Mouse (Mus musculus): ENCODE measurements around the gene Hmgn2.
"Not testable (repeated sequence)": the region's sequence is repeated elsewhere in the genome, so short reads cannot be mapped to it uniquely, and the experiment has no call there.

Hmgn2 gene

GRCm38 (mm10) chr4:133968150-133968921 lies at the start of gene Hmgn2:
Gene Hmgn2, minus strand, starts transcription at chr4:133968650.
- peak; percentile 62 for DNase-seq

- peak; percentile 50 for DNase-seq
Measured at GRCm38 (mm10) chr4:134017201-134017865, 48.9 kb upstream of the Hmgn2 start.

GRCm38 (mm10) chr4:134016767-134017166 lies 48.3 kb upstream of the Hmgn2 start:
- DNase-seq: no peak

- DNase-seq: no peak
Measured at GRCm38 (mm10) chr4:134016208-134016607, 47.8 kb upstream of the Hmgn2 start.

- DNase-seq: peak; percentile 28
Measured at GRCm38 (mm10) chr4:134012858-134013528, 44.5 kb upstream of the Hmgn2 start.

- peak; percentile 14 for DNase-seq
Measured at GRCm38 (mm10) chr4:134011450-134012414, 43.3 kb upstream of the Hmgn2 start.

GRCm38 (mm10) chr4:134009709-134010108 lies 41.3 kb upstream of the Hmgn2 start:
- DNase-seq: no peak

- no peak for DNase-seq
Measured at GRCm38 (mm10) chr4:134006845-134007244, 38.4 kb upstream of the Hmgn2 start.

GRCm38 (mm10) chr4:134005581-134006358 lies 37.3 kb upstream of the Hmgn2 start:
- DNase-seq: no peak

- DNase-seq: no peak
Measured at GRCm38 (mm10) chr4:134002903-134003302, 34.5 kb upstream of the Hmgn2 start.

GRCm38 (mm10) chr4:134002246-134002645 lies 33.8 kb upstream of the Hmgn2 start:
- DNase-seq: no peak

GRCm38 (mm10) chr4:134001710-134002109 lies 33.3 kb upstream of the Hmgn2 start:
- DNase-seq: no peak

- peak; percentile 99 for DNase-seq
Measured at GRCm38 (mm10) chr4:134000466-134001438, 32.3 kb upstream of the Hmgn2 start, which contains the start of gene Dhdds. Gene Dhdds, minus strand, starts transcription at chr4:134000918.

- no peak for DNase-seq
Measured at GRCm38 (mm10) chr4:133994697-133995096, 26.2 kb upstream of the Hmgn2 start.

GRCm38 (mm10) chr4:133991087-133991660 lies 22.7 kb upstream of the Hmgn2 start:
- no peak for DNase-seq

GRCm38 (mm10) chr4:133990035-133990434 lies 21.6 kb upstream of the Hmgn2 start:
- DNase-seq: no peak

GRCm38 (mm10) chr4:133988289-133988688 lies 19.8 kb upstream of the Hmgn2 start:
- DNase-seq: not testable (repeated sequence)

GRCm38 (mm10) chr4:133982936-133983335 lies 14.5 kb upstream of the Hmgn2 start:
- DNase-seq: no peak

GRCm38 (mm10) chr4:133980496-133980895 lies 12.0 kb upstream of the Hmgn2 start:
- DNase-seq: no peak
